In the genomic region with DNA sequence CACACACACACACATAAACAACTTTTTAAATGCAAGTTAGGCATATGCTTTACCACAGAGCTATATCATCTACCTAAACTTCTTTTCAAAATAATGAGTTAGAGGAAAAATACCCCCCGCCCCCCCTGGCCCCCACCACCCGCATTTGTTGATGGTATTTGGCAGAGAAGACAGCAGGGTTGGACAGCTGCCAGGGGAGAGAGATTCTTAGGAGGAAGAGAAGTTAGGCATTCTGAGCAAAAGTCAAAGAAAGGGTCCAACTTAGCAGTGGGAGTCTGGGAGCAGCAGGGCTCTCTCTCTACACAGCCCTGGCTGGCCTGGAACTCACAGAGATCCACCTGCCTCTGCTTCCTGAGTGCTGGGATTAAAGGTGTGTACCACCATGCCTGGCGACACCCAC, we compare ENCODE assay signal across 15 mouse cellular contexts.
"Had no signal": no experiment of that assay in that cellular context is flagged by ENCODE, and none has a peak within 500 bp of the region (broad histone marks: within the 10 kb centered on the region; RNA-seq: fewer than 3 reads in every experiment).

No protein-coding gene starts in this region.

- H3K36me3 ChIP-seq: midbrain, embryonic 13.5 days; midbrain, embryonic 15.5 days; neural tube, embryonic 12.5 days; stomach, embryonic 15.5 days had no signal

- H3K9ac ChIP-seq: midbrain, embryonic 13.5 days; midbrain, embryonic 15.5 days; neural tube, embryonic 12.5 days; stomach, embryonic 15.5 days had no signal

- H3K4me2 ChIP-seq: midbrain, embryonic 11.5 days; midbrain, embryonic 13.5 days; midbrain, embryonic 15.5 days; neural tube, embryonic 12.5 days; stomach, embryonic 15.5 days had no signal

- H3K27me3 ChIP-seq: midbrain, embryonic 13.5 days; midbrain, embryonic 15.5 days; neural tube, embryonic 12.5 days; stomach, embryonic 15.5 days had no signal

- H3K27ac ChIP-seq: macrophage; midbrain, embryonic 13.5 days; midbrain, embryonic 15.5 days; neural tube, embryonic 12.5 days; stomach, embryonic 15.5 days; stomach, postnatal 0 days had no signal

- H3K4me3 ChIP-seq: megakaryocyte, embryonic 14.5 days; midbrain, embryonic 13.5 days; midbrain, embryonic 15.5 days; neural tube, embryonic 12.5 days; stomach, embryonic 15.5 days had no signal

- DNase-seq: lung, adult 2 months; lung, postnatal 10 days; lung, postnatal 36 days; right cerebral cortex, postnatal 14 days; thymus, adult 2 months; thymus, postnatal 25 days; thymus, postnatal 4 days had no signal

- ATAC-seq: midbrain, embryonic 13.5 days; midbrain, embryonic 15.5 days had no signal

- H3K4me1 ChIP-seq: megakaryocyte, embryonic 14.5 days; midbrain, embryonic 13.5 days; midbrain, embryonic 15.5 days; neural tube, embryonic 12.5 days; stomach, embryonic 15.5 days had no signal

- H3K9me3 ChIP-seq: megakaryocyte, embryonic 14.5 days; midbrain, embryonic 13.5 days; midbrain, embryonic 15.5 days; neural tube, embryonic 12.5 days; stomach, embryonic 15.5 days had no signal
